Mouse (Mus musculus): ENCODE results near the gene Rab11fip3. TPM values are rescaled to one million over a fixed set of nuclear protein-coding genes. Genes with fewer than 3 reads are reported as not detected.

The Rab11fip3 gene
- polyA plus RNA-seq, 1 experiment from 2014 or later, result 29.5 TPM

- ATAC-seq (ENCODE audit: low FRiP score), result no peak
- H3K9ac ChIP-seq, result no peak overlapping the region
- no peak overlapping the region for H3K4me3 ChIP-seq
- H3K4me2 ChIP-seq, result no peak overlapping the region
- no peaks in the 10 kb centered on the region for H3K27me3 ChIP-seq
- H3K4me1 ChIP-seq (replicated peaks), result no peaks in the 10 kb centered on the region
- no peaks in the 10 kb centered on the region for H3K9me3 ChIP-seq
- peaks cover 82% of the 10 kb centered on the region for H3K36me3 ChIP-seq
- H3K27ac ChIP-seq, result no peak overlapping the region
- WGBS, result 95% methylated on average over 15 of the region's 15 CpGs
Measured at GRCm38 (mm10) chr17:26004711-26005110, 64.6 kb downstream of the Rab11fip3 start.

DNA sequence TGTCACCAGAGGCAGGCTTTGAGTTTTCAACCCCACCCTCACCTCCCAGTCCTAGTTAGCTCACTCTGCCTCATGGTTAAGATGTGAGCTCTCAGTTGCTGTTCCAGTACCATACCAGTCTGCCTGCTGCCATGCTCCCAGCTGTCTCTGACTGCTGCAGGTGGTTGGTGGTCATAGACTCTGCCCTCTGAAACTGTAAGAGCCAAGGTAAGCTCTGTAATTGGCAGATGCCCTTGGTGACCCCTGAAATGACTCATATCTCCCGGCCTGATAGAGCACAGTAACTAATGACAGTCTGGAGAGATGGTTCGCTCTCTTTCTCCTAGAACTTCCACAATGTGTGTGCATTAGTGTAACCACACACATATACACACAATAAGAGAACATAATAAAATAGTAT lies 65.5 kb downstream of the Rab11fip3 start:
- H3K4me1 ChIP-seq (replicated peaks), result no peaks in the 10 kb centered on the region
- ATAC-seq (ENCODE audit: low FRiP score), result no peak

GRCm38 (mm10) chr17:25998425-25998824 lies 70.9 kb downstream of the Rab11fip3 start:
- H3K9ac ChIP-seq, result no peak overlapping the region
- no peak for ATAC-seq (ENCODE audit: low FRiP score)
- H3K9me3 ChIP-seq, result no peaks in the 10 kb centered on the region
- H3K36me3 ChIP-seq, result peaks cover 83% of the 10 kb centered on the region
- no peak overlapping the region for H3K4me3 ChIP-seq
- no peak overlapping the region for H3K4me2 ChIP-seq
- WGBS, result 88% methylated on average over 11 of the region's 11 CpGs
- no peaks in the 10 kb centered on the region for H3K27me3 ChIP-seq
- H3K27ac ChIP-seq, result no peak overlapping the region
- no peaks in the 10 kb centered on the region for H3K4me1 ChIP-seq (replicated peaks)

More for the DNA sequence above, 65.5 kb downstream of the Rab11fip3 start:
- Histone ChIP-seq H3K9ac (no peak overlapping the region), H3K36me3 (peaks cover 86% of the 10 kb centered on the region), H3K4me3 (no peak overlapping the region), H3K27me3 (no peaks in the 10 kb centered on the region), H3K4me2 (no peak overlapping the region), H3K27ac (no peak overlapping the region), H3K9me3 (no peaks in the 10 kb centered on the region)
- 96% methylated on average over 2 of the region's 2 CpGs for WGBS

DNA sequence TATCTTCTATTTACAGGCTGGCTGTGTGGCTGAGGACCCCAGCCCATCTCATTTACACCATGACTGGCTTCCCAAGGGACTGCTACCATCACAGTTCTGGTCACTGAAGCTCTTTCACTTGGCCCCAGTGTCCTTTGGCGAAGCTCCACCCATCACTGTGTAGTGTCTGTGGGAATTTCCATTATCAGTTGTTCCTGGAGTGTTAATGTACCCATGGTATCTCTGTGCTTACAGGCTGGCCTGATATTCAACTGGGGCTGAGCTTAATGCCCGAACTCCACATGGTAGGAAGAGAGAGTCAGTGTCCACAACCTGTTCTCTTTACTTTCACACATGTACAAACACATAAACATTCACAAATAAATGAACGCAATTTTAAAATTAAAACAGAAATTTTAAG lies 75.9 kb downstream of the Rab11fip3 start:
- Histone ChIP-seq H3K27me3 (no peaks in the 10 kb centered on the region), H3K4me3 (no peak overlapping the region), H3K27ac (no peak overlapping the region), H3K9me3 (no peaks in the 10 kb centered on the region), H3K36me3 (peaks cover 94% of the 10 kb centered on the region), H3K4me2 (no peak overlapping the region), H3K9ac (no peak overlapping the region), H3K4me1 (replicated peaks) (no peaks in the 10 kb centered on the region)
- 94% methylated on average over 3 of the region's 3 CpGs for WGBS
- no peak for ATAC-seq (ENCODE audit: low FRiP score)

GRCm38 (mm10) chr17:25992274-25992673 lies 77.1 kb downstream of the Rab11fip3 start:
- no peak for ATAC-seq (ENCODE audit: low FRiP score)
- no peaks in the 10 kb centered on the region for H3K4me1 ChIP-seq (replicated peaks)
- WGBS, result 95% methylated on average over 4 of the region's 4 CpGs
- no peaks in the 10 kb centered on the region for H3K27me3 ChIP-seq
- no peaks in the 10 kb centered on the region for H3K9me3 ChIP-seq
- H3K9ac ChIP-seq, result no peak overlapping the region
- H3K36me3 ChIP-seq, result peaks cover 94% of the 10 kb centered on the region
- no peak overlapping the region for H3K4me3 ChIP-seq
- H3K27ac ChIP-seq, result no peak overlapping the region
- H3K4me2 ChIP-seq, result no peak overlapping the region

- peaks cover 6% of the 10 kb centered on the region for H3K4me1 ChIP-seq (replicated peaks)
- H3K27ac ChIP-seq, result no peak overlapping the region
- ATAC-seq (ENCODE audit: low FRiP score), result no peak
- no peak overlapping the region for H3K4me2 ChIP-seq
- no peak overlapping the region for H3K4me3 ChIP-seq
- H3K36me3 ChIP-seq, result peaks cover 84% of the 10 kb centered on the region
- no peaks in the 10 kb centered on the region for H3K9me3 ChIP-seq
- H3K9ac ChIP-seq, result no peak overlapping the region
- WGBS, result 89% methylated on average over 5 of the region's 5 CpGs
- H3K27me3 ChIP-seq, result no peaks in the 10 kb centered on the region
Measured at GRCm38 (mm10) chr17:25990331-25990730, 79.0 kb downstream of the Rab11fip3 start.

- Histone ChIP-seq H3K4me3 (peak within 1 kb of the TSS; percentile 90), H3K4me2 (peak within 1 kb of the TSS; percentile 88), H3K27me3 (no peaks in the 10 kb centered on the region), H3K9ac (peak within 1 kb of the TSS; percentile 94), H3K4me1 (replicated peaks) (peaks cover 39% of the 10 kb centered on the region), H3K9me3 (no peaks in the 10 kb centered on the region), H3K36me3 (peaks cover 41% of the 10 kb centered on the region), H3K27ac (peak within 1 kb of the TSS; percentile 92)
- peak; percentile 99 for ATAC-seq (ENCODE audit: low FRiP score)
- WGBS, result under 1% methylated on average over 91 of the region's 91 CpGs
Measured at GRCm38 (mm10) chr17:25985306-25986294, 83.8 kb downstream of the Rab11fip3 start, which contains the start of gene Capn15. Capn15 (minus strand) TSS chr17:25985796.

- H3K4me3 ChIP-seq, result peak overlapping the region; percentile 90
- H3K27ac ChIP-seq, result peak overlapping the region; percentile 92
- peaks cover 39% of the 10 kb centered on the region for H3K4me1 ChIP-seq (replicated peaks)
- no peak for ATAC-seq (ENCODE audit: low FRiP score)
- WGBS, result 14% methylated on average over 17 of the region's 17 CpGs
- H3K9ac ChIP-seq, result peak overlapping the region; percentile 94
- peak overlapping the region; percentile 88 for H3K4me2 ChIP-seq
- H3K9me3 ChIP-seq, result no peaks in the 10 kb centered on the region
- H3K27me3 ChIP-seq, result no peaks in the 10 kb centered on the region
- peaks cover 33% of the 10 kb centered on the region for H3K36me3 ChIP-seq
Measured at GRCm38 (mm10) chr17:25984556-25985305, 84.6 kb downstream of the Rab11fip3 start.

DNA sequence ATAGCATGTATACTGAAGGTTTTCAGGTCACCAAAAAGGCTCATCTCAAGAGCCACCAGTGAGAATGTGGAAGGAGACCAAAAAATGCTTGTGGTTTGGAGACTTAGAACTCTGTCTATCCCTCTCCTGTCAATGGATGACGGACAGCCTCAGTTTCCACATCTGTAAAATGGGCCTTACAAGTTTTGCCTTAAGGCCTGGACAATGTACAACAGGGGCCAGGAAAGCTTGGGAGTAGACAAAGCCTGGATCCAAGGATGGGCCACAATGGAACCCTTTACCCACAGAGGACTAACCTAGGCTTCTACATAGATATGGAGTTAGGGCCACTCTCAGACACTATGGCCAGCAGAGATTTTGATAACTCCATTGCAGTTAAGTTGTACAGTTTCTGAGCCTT lies 85.3 kb downstream of the Rab11fip3 start:
- peak overlapping the region; percentile 94 for H3K9ac ChIP-seq
- no peaks in the 10 kb centered on the region for H3K9me3 ChIP-seq
- no peak overlapping the region for H3K27ac ChIP-seq
- H3K36me3 ChIP-seq, result peaks cover 27% of the 10 kb centered on the region
- H3K27me3 ChIP-seq, result no peaks in the 10 kb centered on the region
- peak overlapping the region; percentile 90 for H3K4me3 ChIP-seq
- peaks cover 39% of the 10 kb centered on the region for H3K4me1 ChIP-seq (replicated peaks)
- no peak for ATAC-seq (ENCODE audit: low FRiP score)
- 100% methylated on average over 1 of the region's 1 CpGs for WGBS
- H3K4me2 ChIP-seq, result peak overlapping the region; percentile 88

GRCm38 (mm10) chr17:25982913-25983312 lies 86.4 kb downstream of the Rab11fip3 start:
- Histone ChIP-seq H3K4me1 (replicated peaks) (peaks cover 39% of the 10 kb centered on the region), H3K4me2 (no peak overlapping the region), H3K27ac (no peak overlapping the region), H3K36me3 (peaks cover 15% of the 10 kb centered on the region), H3K27me3 (no peaks in the 10 kb centered on the region), H3K9ac (no peak overlapping the region), H3K4me3 (no peak overlapping the region), H3K9me3 (no peaks in the 10 kb centered on the region)
- 91% methylated on average over 3 of the region's 3 CpGs for WGBS
- no peak for ATAC-seq (ENCODE audit: low FRiP score)

DNA sequence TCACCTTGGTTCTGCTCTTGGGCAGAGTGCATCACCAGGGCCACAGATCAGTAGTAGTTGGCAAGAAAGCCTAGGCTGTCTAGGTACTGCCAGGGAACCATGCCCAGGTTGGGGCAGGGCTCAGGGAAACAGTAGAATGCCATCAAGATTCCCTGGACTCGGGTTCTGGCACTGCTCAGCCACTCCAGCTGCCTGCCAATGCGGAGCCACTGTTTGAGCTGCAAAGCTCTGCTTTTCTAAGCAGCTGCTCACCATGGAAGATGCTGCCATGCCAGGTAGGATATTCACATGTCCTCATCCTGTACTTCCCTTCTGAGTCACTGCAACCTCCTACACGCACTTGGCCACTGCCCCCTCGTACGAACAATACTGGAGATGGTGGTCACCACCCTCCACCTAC lies 88.5 kb downstream of the Rab11fip3 start:
- Histone ChIP-seq H3K27me3 (no peaks in the 10 kb centered on the region), H3K4me2 (no peak overlapping the region), H3K27ac (no peak overlapping the region), H3K4me3 (no peak overlapping the region), H3K9ac (no peak overlapping the region), H3K9me3 (no peaks in the 10 kb centered on the region), H3K36me3 (peaks cover 3% of the 10 kb centered on the region; the same call in 1 of the 2 replicates), H3K4me1 (replicated peaks) (peaks cover 33% of the 10 kb centered on the region)
- WGBS, result 92% methylated on average over 5 of the region's 5 CpGs
- ATAC-seq (ENCODE audit: low FRiP score), result no peak

Data from hindbrain, embryonic 13.5 days (tissue).